Mouse (Mus musculus): ENCODE data around the gene Nt5c3. TPM values are rescaled to one million over a fixed set of nuclear protein-coding genes. Genes with fewer than 3 reads are reported as not detected.

The Nt5c3 gene
- polyA plus RNA-seq, 1 experiment, result 21.4 TPM

DNA sequence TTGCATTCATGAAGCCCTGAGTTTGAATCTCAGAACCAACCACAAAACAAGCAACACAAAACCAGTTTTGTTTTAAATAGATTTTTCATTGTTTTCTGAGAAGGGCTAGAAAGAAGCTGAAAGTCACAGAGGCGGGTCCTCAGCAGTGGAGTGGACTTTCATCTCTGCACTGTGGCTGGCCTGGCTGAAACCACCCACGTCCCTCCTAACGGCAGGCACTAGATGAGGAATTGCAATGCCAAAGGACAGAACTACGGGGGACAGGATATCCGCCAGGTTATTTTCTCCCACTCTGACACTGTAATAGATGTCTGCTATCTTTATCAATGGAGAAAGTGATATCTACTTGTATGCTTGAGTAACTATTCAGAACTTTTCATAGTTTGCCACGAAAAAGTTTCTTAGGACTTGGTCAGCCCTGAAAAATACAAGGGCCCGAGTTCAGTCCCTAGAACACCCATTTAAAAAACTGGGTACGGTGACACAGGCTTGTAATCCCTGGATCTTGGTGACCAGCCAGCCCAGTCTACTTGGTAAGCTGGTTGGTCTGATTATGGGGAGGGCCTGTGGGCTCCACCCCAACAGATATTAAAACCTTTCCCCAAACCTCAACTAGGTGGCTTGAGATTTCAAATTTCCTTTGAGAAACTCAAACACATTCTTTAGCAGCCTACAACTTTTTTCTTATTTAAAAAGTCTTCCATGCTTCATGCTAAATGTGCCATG is 17.4 kb downstream of the Nt5c3 start:
- Histone ChIP-seq H3K27me3 (ENCODE audit: control insufficient read depth, insufficient read depth, low read length, poor library complexity, severe bottlenecking) (no peaks in the 10 kb centered on the region), H3K36me3 (ENCODE audit: control insufficient read depth, insufficient read depth, low read length, poor library complexity, severe bottlenecking) (no peaks in the 10 kb centered on the region), H3K27ac (ENCODE audit: insufficient read depth, low read length) (no peak overlapping the region), H3K9me3 (replicated peaks; ENCODE audit: control insufficient read depth, insufficient read depth, low read length, poor library complexity, severe bottlenecking) (no peaks in the 10 kb centered on the region), H3K9ac (ENCODE audit: low read depth, poor library complexity, severe bottlenecking) (no peak overlapping the region), H3K4me1 (ENCODE audit: control insufficient read depth, insufficient read depth, low read length) (peaks cover 4% of the 10 kb centered on the region), H3K4me3 (ENCODE audit: low read depth, low read length) (no peak overlapping the region)
- TF ChIP-seq POLR2A (IDR thresholded peaks at IDR 0.05; ENCODE audit: insufficient read depth, low read length), result no peak
- TF ChIP-seq CTCF (IDR thresholded peaks at IDR 0.05; ENCODE audit: low read depth, low read length), result no peak
- TF ChIP-seq EP300 (IDR thresholded peaks at IDR 0.05; ENCODE audit: insufficient read depth, low read depth, low read length), result no peak

DNA sequence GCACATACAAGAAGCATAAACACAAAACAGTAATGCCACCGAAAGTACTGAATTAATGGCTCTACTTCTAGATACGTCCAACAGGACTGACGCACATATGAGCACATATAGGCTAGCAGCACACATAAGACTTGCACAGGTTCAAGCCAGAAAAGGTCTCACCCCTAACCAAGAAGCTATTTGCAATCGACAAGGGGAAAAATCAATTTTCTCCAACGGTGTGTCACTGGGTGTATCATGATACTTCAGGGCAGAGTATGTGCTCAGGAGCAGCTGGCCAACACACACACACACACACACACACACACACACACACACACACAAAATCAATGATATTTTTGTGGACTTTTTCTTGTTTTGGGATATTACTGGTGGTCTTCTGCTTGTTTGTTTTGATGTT is 18.2 kb downstream of the Nt5c3 start:
- no peak for TF ChIP-seq EP300 (IDR thresholded peaks at IDR 0.05; ENCODE audit: insufficient read depth, low read depth, low read length)
- TF ChIP-seq CTCF (IDR thresholded peaks at IDR 0.05; ENCODE audit: low read depth, low read length), result no peak
- no peak for TF ChIP-seq POLR2A (IDR thresholded peaks at IDR 0.05; ENCODE audit: insufficient read depth, low read length)
- no peaks in the 10 kb centered on the region for H3K9me3 ChIP-seq (replicated peaks; ENCODE audit: control insufficient read depth, insufficient read depth, low read length, poor library complexity, severe bottlenecking)

DNA sequence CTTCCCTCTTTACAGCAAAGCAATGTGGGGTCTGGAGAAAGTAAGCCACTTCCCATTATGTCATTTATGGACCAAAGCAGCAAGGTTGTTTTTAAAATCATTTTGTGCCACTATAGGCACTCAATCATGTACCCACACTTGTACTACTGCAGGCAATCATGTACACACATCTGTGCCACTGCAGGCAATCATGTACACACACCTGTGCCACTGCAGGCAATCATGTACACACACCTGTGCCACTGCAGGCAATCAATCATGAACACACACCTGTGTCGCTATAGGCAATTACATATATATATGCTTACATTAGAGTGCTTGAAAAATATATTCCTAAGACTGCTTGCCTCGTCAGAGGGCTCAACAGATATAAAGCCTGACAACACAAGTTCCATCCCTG is 18.8 kb downstream of the Nt5c3 start:
- H3K36me3 ChIP-seq (ENCODE audit: control insufficient read depth, insufficient read depth, low read length, poor library complexity, severe bottlenecking), result no peaks in the 10 kb centered on the region
- H3K4me1 ChIP-seq (ENCODE audit: control insufficient read depth, insufficient read depth, low read length), result peaks cover 4% of the 10 kb centered on the region
- no peak overlapping the region for H3K27ac ChIP-seq (ENCODE audit: insufficient read depth, low read length)
- H3K9ac ChIP-seq (ENCODE audit: low read depth, poor library complexity, severe bottlenecking), result no peak overlapping the region
- H3K9me3 ChIP-seq (replicated peaks; ENCODE audit: control insufficient read depth, insufficient read depth, low read length, poor library complexity, severe bottlenecking), result no peaks in the 10 kb centered on the region
- H3K27me3 ChIP-seq (ENCODE audit: control insufficient read depth, insufficient read depth, low read length, poor library complexity, severe bottlenecking), result no peaks in the 10 kb centered on the region
- TF ChIP-seq POLR2A (IDR thresholded peaks at IDR 0.05; ENCODE audit: insufficient read depth, low read length) (no peak), EP300 (IDR thresholded peaks at IDR 0.05; ENCODE audit: insufficient read depth, low read depth, low read length) (no peak), CTCF (IDR thresholded peaks at IDR 0.05; ENCODE audit: low read depth, low read length) (no peak)
- H3K4me3 ChIP-seq (ENCODE audit: low read depth, low read length), result no peak overlapping the region

More for the DNA sequence above, 18.2 kb downstream of the Nt5c3 start:
- no peaks in the 10 kb centered on the region for H3K36me3 ChIP-seq (ENCODE audit: control insufficient read depth, insufficient read depth, low read length, poor library complexity, severe bottlenecking)
- H3K27me3 ChIP-seq (ENCODE audit: control insufficient read depth, insufficient read depth, low read length, poor library complexity, severe bottlenecking), result no peaks in the 10 kb centered on the region
- H3K4me1 ChIP-seq (ENCODE audit: control insufficient read depth, insufficient read depth, low read length), result peaks cover 4% of the 10 kb centered on the region
- H3K9ac ChIP-seq (ENCODE audit: low read depth, poor library complexity, severe bottlenecking), result no peak overlapping the region
- no peak overlapping the region for H3K27ac ChIP-seq (ENCODE audit: insufficient read depth, low read length)
- H3K4me3 ChIP-seq (ENCODE audit: low read depth, low read length), result no peak overlapping the region

DNA sequence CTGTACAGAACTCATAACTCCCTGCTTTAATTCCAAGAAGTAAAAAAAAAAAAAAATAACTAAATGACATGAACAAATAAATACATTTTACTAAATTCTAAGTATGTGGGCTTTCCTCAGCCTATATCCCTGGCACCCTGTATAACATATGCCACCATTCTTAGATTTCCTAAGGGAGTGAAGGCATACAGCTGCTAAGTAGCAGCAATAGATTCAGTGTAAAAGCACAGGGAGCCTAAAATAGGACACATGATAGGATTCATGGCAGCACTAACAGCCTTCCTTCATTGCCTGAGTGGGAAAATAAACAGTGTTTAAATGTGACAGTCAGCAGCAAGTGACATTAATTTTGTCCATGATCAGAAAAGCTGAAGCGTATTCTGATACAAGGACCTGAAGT is 19.4 kb downstream of the Nt5c3 start:
- H3K9ac ChIP-seq (ENCODE audit: low read depth, poor library complexity, severe bottlenecking), result no peak overlapping the region
- H3K27me3 ChIP-seq (ENCODE audit: control insufficient read depth, insufficient read depth, low read length, poor library complexity, severe bottlenecking), result no peaks in the 10 kb centered on the region
- H3K4me3 ChIP-seq (ENCODE audit: low read depth, low read length), result no peak overlapping the region
- TF ChIP-seq EP300 (IDR thresholded peaks at IDR 0.05; ENCODE audit: insufficient read depth, low read depth, low read length), result no peak
- H3K27ac ChIP-seq (ENCODE audit: insufficient read depth, low read length), result no peak overlapping the region
- peaks cover 4% of the 10 kb centered on the region for H3K4me1 ChIP-seq (ENCODE audit: control insufficient read depth, insufficient read depth, low read length)
- no peaks in the 10 kb centered on the region for H3K9me3 ChIP-seq (replicated peaks; ENCODE audit: control insufficient read depth, insufficient read depth, low read length, poor library complexity, severe bottlenecking)
- H3K36me3 ChIP-seq (ENCODE audit: control insufficient read depth, insufficient read depth, low read length, poor library complexity, severe bottlenecking), result no peaks in the 10 kb centered on the region

DNA sequence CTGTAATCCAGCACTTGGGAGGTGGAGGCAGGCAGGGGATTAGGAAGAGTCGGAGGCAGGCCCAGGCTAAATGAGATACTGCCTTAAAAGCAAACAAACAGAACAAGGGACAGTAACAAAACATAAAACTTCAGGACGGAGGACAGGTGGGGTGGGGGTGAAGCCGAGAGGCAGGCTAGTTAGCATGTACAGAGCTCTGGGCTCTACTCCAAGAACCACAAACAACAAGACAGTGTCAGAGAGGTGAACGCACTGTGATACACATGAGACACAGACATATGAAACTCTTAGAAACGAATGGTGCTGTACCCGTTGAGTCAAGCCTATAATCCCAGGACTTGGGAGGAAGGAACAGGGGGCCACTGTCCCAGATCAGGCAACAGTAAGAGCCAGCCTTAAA is 19.9 kb downstream of the Nt5c3 start:
- Histone ChIP-seq H3K4me3 (ENCODE audit: low read depth, low read length) (no peak overlapping the region), H3K4me1 (ENCODE audit: control insufficient read depth, insufficient read depth, low read length) (peaks cover 4% of the 10 kb centered on the region), H3K9ac (ENCODE audit: low read depth, poor library complexity, severe bottlenecking) (no peak overlapping the region), H3K9me3 (replicated peaks; ENCODE audit: control insufficient read depth, insufficient read depth, low read length, poor library complexity, severe bottlenecking) (no peaks in the 10 kb centered on the region), H3K27me3 (ENCODE audit: control insufficient read depth, insufficient read depth, low read length, poor library complexity, severe bottlenecking) (no peaks in the 10 kb centered on the region), H3K27ac (ENCODE audit: insufficient read depth, low read length) (no peak overlapping the region), H3K36me3 (ENCODE audit: control insufficient read depth, insufficient read depth, low read length, poor library complexity, severe bottlenecking) (no peaks in the 10 kb centered on the region)
- TF ChIP-seq CTCF (IDR thresholded peaks at IDR 0.05; ENCODE audit: low read depth, low read length) (no peak), POLR2A (IDR thresholded peaks at IDR 0.05; ENCODE audit: insufficient read depth, low read length) (no peak), EP300 (IDR thresholded peaks at IDR 0.05; ENCODE audit: insufficient read depth, low read depth, low read length) (no peak)

DNA sequence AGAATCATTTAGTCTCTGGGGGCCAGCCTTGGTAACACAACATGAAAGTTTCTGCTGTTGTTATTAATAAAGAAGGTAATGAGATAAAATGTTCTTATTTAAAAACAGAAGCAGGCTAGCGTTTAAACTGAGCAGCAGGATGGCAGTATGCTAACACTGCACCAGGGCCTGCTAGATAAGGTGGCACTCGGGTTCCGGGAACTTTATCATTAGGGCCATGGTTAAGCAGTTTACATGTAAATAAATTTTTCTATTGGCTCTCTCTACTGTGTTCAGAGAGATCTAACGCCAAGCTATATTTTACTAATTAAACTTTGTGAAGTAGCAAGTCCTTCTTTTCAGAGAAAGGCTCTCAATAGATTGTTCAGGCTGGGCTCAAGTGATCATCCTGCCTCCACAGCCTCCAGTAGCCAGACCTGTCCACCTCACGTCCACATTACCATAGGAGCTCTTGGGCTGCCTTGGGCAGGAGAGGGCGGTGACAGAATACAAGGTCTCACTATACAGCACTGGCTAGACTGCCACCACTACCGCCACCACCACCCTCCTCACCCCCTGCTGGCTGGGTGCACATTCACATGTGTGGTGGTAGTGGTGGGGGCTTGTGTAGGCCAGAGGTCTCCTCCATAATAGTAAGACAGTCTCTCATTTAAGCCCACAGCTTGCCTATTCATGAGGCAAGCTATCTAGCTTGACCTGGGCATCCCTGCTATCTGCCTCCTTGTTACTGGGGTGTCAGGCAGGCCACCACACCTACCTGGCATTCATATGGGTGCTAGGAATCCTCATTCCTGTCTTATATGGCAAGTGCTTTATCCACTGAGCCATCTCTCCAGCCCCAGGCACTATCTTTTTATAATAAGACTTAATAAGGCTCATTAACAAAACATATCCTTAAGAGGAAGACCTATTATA is 20.9 kb downstream of the Nt5c3 start:
- peaks cover 4% of the 10 kb centered on the region for H3K4me1 ChIP-seq (ENCODE audit: control insufficient read depth, insufficient read depth, low read length)
- H3K27ac ChIP-seq (ENCODE audit: insufficient read depth, low read length), result no peak overlapping the region
- no peaks in the 10 kb centered on the region for H3K36me3 ChIP-seq (ENCODE audit: control insufficient read depth, insufficient read depth, low read length, poor library complexity, severe bottlenecking)
- no peak overlapping the region for H3K4me3 ChIP-seq (ENCODE audit: low read depth, low read length)
- H3K27me3 ChIP-seq (ENCODE audit: control insufficient read depth, insufficient read depth, low read length, poor library complexity, severe bottlenecking), result no peaks in the 10 kb centered on the region
- no peak for TF ChIP-seq EP300 (IDR thresholded peaks at IDR 0.05; ENCODE audit: insufficient read depth, low read depth, low read length)
- TF ChIP-seq CTCF (IDR thresholded peaks at IDR 0.05; ENCODE audit: low read depth, low read length), result no peak
- TF ChIP-seq POLR2A (IDR thresholded peaks at IDR 0.05; ENCODE audit: insufficient read depth, low read length), result no peak
- no peaks in the 10 kb centered on the region for H3K9me3 ChIP-seq (replicated peaks; ENCODE audit: control insufficient read depth, insufficient read depth, low read length, poor library complexity, severe bottlenecking)
- H3K9ac ChIP-seq (ENCODE audit: low read depth, poor library complexity, severe bottlenecking), result no peak overlapping the region
